Mouse (Mus musculus) hindbrain, embryonic 14.5 days (tissue): ENCODE results near the gene A630023A22Rik. TPM values are rescaled to one million over a fixed set of nuclear protein-coding genes. Genes with fewer than 3 reads are reported as not detected.
A peak's percentile ranks its signal among the peaks of the same experiment; 100 is the strongest.

ENCODE experiments used
- ATAC-seq: fragments of 200-750 bp; cut with Nextera tagmentation; 2 replicates; pipeline ENCODE4 v1.8.0; 2017; ENCODE audit warnings: moderate number of reproducible peaks, mild to moderate bottlenecking, moderate TSS enrichment, moderate library complexity; ENCODE audit not compliant: low FRiP score
- DNase-seq: peaks from one replicate; pipeline ENCODE4 v3.0.0-alpha.2; 2015; ENCODE audit warnings: low spot score
- H3K27ac ChIP-seq: fragments of 300-500 bp; sonication (generic); 2 replicates; pipeline ENCODE4 v1.5.1; 2014; ENCODE audit warnings: mild to moderate bottlenecking, moderate library complexity
- H3K27me3 ChIP-seq: fragments of 300-500 bp; sonication (generic); 2 replicates; pipeline ENCODE4 v1.6.1; 2014; ENCODE audit warnings: mild to moderate bottlenecking, low read length, mixed read lengths; ENCODE audit not compliant: control insufficient read depth, insufficient read depth
- H3K36me3 ChIP-seq: fragments of 300-500 bp; sonication (generic); replicated peaks from 2 replicates; pipeline ENCODE4 v1.6.1; 2014; ENCODE audit not compliant: control insufficient read depth, insufficient read depth
- H3K4me1 ChIP-seq: fragments of 300-500 bp; sonication (generic); replicated peaks from 2 replicates; pipeline ENCODE4 v1.6.1; 2014; ENCODE audit warnings: antibody characterized with exemption, low read length, mixed read lengths; ENCODE audit not compliant: control insufficient read depth, insufficient read depth
- H3K4me2 ChIP-seq: fragments of 300-500 bp; sonication (generic); replicated peaks from 2 replicates; pipeline ENCODE4 v1.6.1; 2014; ENCODE audit warnings: mild to moderate bottlenecking, moderate library complexity
- H3K4me3 ChIP-seq: fragments of 300-500 bp; sonication (generic); replicated peaks from 2 replicates; pipeline ENCODE4 v1.5.1; 2014; ENCODE audit warnings: mild to moderate bottlenecking, low read length
- H3K9ac ChIP-seq: fragments of 300-500 bp; sonication (generic); 2 replicates; pipeline ENCODE4 v1.6.1; 2014
- H3K9me3 ChIP-seq: fragments of 300-500 bp; sonication (generic); 2 replicates; pipeline ENCODE4 v1.6.1; 2016; ENCODE audit warnings: low read length; ENCODE audit not compliant: control insufficient read depth
- WGBS: fragments of 180-500 bp; shearing (Covaris S2); extraction: QIAGEN DNeasy Blood & Tissue Kit; methylation state at CpG from one replicate; pipeline ENCODE4 v1.1.7; 2014; 5-methylcytosine and 5-hydroxymethylcytosine counted together
- polyA plus RNA-seq: library from polyadenylated mRNA; unstranded; fragments of >200 nt; fragmentation: Nextera tagmentation; extraction: Ambion mirVana; gene quantifications from 2 replicates; pipeline ENCODE4 v1.2.1, GENCODE M21; 2014

A630023A22Rik gene
- not detected in 2 replicates for polyA plus RNA-seq

DNA sequence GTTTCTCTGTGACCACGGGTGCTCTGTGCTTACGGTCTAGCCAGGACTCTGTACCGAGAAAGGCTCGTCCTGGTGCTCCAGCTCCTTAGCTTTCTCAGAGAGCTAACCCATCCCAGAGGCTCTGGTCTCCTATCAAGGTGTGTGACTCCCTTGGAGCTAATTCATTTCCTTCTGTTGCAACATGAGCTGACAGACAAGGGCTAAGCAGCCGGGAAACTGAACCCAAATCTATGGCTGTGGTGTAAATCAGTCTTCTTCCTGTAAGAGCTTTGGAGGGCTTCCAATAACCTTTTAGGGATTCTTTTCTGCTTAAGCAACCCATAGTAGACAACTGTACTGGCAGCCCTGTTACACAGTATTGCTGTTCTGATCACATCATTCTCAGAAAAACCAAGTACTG is at the start of gene A630023A22Rik:
Gene A630023A22Rik, minus strand, starts transcription at position 154 of the 400 bp plus-strand sequence.
- Histone ChIP-seq H3K9ac (no peak within 1 kb of the TSS; the same call in 1 of the 2 replicates), H3K9me3 (no peaks in the 10 kb centered on the region), H3K27ac (no peak within 1 kb of the TSS), H3K27me3 (no peaks in the 10 kb centered on the region), H3K4me1 (no peaks in the 10 kb centered on the region), H3K4me3 (no peak within 1 kb of the TSS), H3K36me3 (no peaks in the 10 kb centered on the region), H3K4me2 (no peak within 1 kb of the TSS)
- WGBS: 82% methylated on average over 5 of the region's 5 CpGs
- DNase-seq: no peak
- ATAC-seq: no peak

DNA sequence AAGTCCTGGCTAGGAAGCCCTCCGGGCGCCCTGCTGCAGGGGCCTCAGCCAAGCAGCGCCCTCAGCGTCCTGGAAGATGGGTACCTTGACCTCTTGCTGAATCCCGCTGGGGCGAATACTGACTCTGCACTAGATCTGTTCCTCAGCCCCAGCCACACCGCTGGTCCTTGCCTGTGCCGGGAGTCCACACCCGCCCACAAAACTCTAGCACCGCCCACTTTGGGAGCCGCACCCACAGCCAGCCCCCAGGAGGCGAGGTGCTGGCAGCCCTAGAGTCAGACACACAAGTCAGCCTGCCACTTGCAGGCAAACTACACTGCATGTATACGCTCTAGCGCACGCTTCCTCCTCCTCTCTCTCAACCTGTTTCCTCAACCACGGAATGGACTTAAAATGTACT is 49.8 kb upstream of the A630023A22Rik start, which contains the start of gene Npy4r:
Gene Npy4r, minus strand, starts transcription at position 148 of the 400 bp plus-strand sequence.
- Histone ChIP-seq H3K36me3 (no peaks in the 10 kb centered on the region), H3K27me3 (no peaks in the 10 kb centered on the region), H3K27ac (no peak within 1 kb of the TSS), H3K9me3 (no peaks in the 10 kb centered on the region), H3K4me3 (no peak within 1 kb of the TSS), H3K9ac (no peak within 1 kb of the TSS), H3K4me2 (no peak within 1 kb of the TSS), H3K4me1 (no peaks in the 10 kb centered on the region)
- WGBS: 25% methylated on average over 16 of the region's 16 CpGs
- no peak for DNase-seq
- no peak for ATAC-seq

DNA sequence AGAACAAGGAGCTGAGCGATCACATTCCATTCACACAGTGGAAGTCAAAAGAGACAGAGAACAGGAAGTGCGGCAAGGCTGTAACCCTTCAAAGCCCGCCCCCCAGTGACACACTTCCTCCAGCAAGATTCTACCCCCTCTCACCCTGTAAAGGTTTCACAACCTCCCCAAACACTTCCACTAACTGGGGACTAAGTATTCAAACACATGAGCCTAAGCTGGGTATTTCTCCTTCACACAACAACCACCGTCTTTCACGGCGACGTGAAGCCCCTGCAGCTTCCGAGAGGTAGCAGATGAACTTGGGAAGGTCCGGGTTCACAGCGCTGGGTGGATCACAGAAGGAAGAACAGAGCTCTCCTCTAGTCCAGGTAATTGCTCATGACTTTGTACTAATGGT is 40.4 kb upstream of the A630023A22Rik start:
- no peak for ATAC-seq
- 89% methylated on average over 10 of the region's 10 CpGs for WGBS

DNA sequence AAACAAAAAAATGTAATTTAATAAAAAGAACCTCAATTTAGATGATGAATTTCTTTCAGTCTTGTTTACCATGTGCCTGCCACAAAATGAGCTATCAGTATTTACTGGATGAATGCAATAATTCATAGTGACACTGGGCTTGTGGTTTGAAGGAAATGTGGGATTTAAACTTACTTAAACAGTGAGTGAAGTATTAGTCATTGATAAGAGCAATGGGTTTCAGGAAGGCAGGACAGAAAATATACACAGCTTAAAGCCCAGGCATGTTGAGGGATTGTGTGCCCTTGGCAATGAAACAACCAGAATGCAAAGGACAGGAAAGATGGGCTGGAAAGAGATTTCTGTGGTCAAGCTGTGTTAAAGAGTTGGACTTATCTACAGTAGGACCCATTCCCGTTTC is 39.8 kb upstream of the A630023A22Rik start:
- H3K27me3 ChIP-seq: no peaks in the 10 kb centered on the region
- no peak overlapping the region for H3K4me3 ChIP-seq
- H3K9me3 ChIP-seq: no peaks in the 10 kb centered on the region
- no peaks in the 10 kb centered on the region for H3K36me3 ChIP-seq
- H3K4me1 ChIP-seq: no peaks in the 10 kb centered on the region
- H3K4me2 ChIP-seq: no peak overlapping the region
- DNase-seq: no peak
- 94% methylated on average over 1 of the region's 1 CpGs for WGBS
- H3K9ac ChIP-seq: no peak overlapping the region
- H3K27ac ChIP-seq: no peak overlapping the region
- no peak for ATAC-seq

More for the DNA sequence above, 40.4 kb upstream of the A630023A22Rik start:
- Histone ChIP-seq H3K36me3 (no peaks in the 10 kb centered on the region), H3K4me2 (no peak overlapping the region), H3K27ac (no peak overlapping the region), H3K9ac (no peak overlapping the region), H3K27me3 (no peaks in the 10 kb centered on the region), H3K4me3 (no peak overlapping the region), H3K4me1 (no peaks in the 10 kb centered on the region), H3K9me3 (no peaks in the 10 kb centered on the region)
- DNase-seq: no peak

DNA sequence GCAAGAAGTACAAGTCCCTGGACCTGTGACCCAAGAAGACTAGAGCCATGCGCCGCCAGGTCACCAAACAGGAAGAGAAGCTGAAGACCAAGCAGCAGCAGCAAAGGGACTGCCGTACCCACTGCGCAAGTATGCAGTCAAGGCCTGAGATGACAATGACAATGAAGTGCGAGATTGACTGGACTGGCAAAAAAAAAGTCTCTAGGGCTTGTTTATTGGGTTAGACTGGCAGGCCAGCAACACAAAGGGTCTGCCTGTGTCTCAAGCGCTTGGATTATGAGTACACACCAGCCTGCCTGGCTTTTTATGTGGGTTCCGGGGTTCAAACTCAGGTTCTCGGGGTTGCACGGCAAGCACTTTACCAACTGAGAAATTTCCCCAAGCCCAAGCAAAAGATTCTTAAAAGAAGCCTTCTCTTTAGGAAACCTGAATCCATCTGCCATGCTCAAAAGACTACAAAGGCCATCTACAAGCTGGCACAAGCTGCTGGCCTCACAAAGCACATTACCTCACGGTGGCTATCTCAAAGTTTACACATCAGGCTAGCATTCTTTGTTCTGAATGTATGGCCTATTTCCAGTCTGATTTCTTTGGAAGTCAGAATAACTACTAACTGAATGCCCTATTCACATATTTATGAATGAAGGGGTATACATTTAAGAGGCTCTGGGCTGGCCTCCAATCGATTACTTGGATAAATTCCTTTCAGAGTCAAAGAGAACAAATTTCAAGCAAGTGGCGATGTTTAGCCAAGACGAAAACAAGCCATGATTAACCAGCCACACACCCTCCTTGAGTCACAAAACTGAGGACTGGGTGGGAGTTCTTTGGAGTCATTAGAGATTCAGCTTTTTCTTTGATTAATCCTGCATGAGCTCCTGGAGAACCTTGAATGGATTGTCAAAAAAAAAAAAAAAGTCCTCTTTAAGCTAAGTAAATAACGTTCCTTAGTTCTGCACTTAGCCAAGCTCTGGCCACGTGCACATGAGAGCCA is 37.4 kb upstream of the A630023A22Rik start:
- Histone ChIP-seq H3K4me1 (no peaks in the 10 kb centered on the region), H3K4me2 (no peak overlapping the region), H3K27ac (no peak overlapping the region), H3K9ac (no peak overlapping the region), H3K27me3 (no peaks in the 10 kb centered on the region), H3K4me3 (no peak overlapping the region), H3K9me3 (no peaks in the 10 kb centered on the region), H3K36me3 (no peaks in the 10 kb centered on the region)
- WGBS: 78% methylated on average over 15 of the region's 15 CpGs
- DNase-seq: no peak
- ATAC-seq: peak; percentile 53; the same call in 1 of the 2 replicates

DNA sequence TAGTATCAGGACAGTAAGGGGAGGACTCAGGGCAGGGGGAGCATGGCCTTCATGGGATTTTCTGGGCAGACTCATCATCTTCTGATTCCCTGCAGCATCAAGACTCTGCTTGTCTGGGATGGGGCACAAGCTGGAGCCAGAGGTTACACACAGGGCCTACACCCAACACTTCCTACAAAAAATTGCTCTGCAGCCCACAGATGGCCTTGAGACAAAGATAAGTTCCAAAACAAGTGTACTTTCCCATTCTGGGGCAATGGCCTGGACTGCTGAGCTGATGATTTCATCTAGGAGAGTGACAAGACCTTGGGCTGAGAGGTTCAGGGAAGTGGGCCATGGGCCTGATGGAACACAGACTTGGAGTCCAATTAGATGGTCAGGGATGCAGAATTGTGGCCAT is 32.8 kb upstream of the A630023A22Rik start:
- no peak overlapping the region for H3K4me3 ChIP-seq
- H3K9me3 ChIP-seq: no peaks in the 10 kb centered on the region
- ATAC-seq (no peak), DNase-seq (no peak)
- H3K4me1 ChIP-seq: no peaks in the 10 kb centered on the region
- H3K9ac ChIP-seq: no peak overlapping the region
- no peaks in the 10 kb centered on the region for H3K27me3 ChIP-seq
- H3K36me3 ChIP-seq: no peaks in the 10 kb centered on the region
- H3K27ac ChIP-seq: no peak overlapping the region
- no peak overlapping the region for H3K4me2 ChIP-seq

DNA sequence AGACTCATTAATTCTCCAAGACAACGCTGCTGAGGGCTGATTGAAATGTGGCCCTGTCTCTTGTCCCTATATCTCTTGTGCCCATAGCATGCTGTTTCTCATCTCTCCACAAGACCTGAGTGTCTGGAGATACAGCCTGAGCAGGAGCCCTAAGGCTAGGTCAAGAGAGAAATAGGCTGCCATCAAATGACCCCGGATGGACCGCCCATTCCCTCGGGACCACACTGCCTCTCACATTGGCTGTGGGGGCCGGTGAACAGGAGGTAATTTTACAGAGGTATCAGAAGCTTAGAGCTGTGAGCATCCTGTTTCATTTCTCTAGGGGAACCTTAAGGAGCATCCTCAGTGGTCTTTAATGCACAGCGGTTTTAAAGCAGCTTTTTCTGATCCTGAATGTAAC is 28.7 kb upstream of the A630023A22Rik start:
- Histone ChIP-seq H3K4me3 (no peak overlapping the region), H3K36me3 (no peaks in the 10 kb centered on the region), H3K27ac (no peak overlapping the region), H3K27me3 (no peaks in the 10 kb centered on the region), H3K9me3 (no peaks in the 10 kb centered on the region), H3K9ac (no peak overlapping the region), H3K4me1 (no peaks in the 10 kb centered on the region), H3K4me2 (no peak overlapping the region)
- WGBS: 63% methylated on average over 6 of the region's 6 CpGs
- ATAC-seq (no peak), DNase-seq (no peak)

DNA sequence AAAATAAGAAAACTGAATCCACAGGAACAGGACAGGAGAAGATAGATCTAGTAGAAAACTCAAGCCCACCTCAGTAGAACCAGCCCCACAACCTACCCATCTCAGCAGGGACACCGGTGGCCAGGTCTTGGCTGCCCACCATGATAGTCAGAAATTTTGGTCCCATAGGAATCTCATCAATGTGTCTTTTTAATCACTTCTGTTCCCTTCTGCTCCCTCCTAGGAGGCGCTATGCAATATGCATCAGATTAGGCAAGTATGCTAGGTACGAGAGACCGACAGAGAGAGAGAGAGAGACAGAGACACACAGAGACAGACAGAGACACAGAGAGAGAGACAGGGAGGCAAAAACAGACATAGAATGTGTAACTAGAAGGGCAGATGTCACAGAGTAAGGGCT is 19.1 kb upstream of the A630023A22Rik start:
- Histone ChIP-seq H3K9me3 (no peaks in the 10 kb centered on the region), H3K27me3 (no peaks in the 10 kb centered on the region), H3K9ac (no peak overlapping the region), H3K27ac (no peak overlapping the region), H3K4me1 (no peaks in the 10 kb centered on the region), H3K4me2 (no peak overlapping the region), H3K4me3 (no peak overlapping the region), H3K36me3 (no peaks in the 10 kb centered on the region)
- 89% methylated on average over 4 of the region's 4 CpGs for WGBS
- DNase-seq: no peak
- no peak for ATAC-seq

DNA sequence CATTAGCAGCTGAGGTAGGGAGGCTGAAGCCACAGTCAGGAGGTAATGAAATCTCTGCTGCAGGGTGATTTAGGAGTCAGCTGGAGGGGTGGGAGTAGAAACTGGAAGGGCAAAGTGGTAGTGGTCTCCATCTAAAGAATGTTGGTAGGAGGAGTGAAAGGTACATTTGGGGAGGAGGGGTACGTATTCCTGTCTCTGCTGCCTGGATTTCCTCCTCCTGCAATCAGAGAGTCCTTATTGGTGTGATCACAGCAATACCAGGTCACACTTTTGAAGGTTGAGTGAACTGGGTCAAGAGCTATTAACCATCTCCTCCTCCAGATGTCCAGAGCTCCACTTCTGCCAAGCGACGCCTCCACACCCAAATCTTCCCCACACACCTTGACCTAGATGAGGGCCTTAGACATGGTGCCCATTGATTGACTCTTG is 18.4 kb upstream of the A630023A22Rik start:
- DNase-seq (no peak), ATAC-seq (no peak)
- WGBS: 88% methylated on average over 3 of the region's 3 CpGs
- H3K36me3 ChIP-seq: no peaks in the 10 kb centered on the region
- H3K4me1 ChIP-seq: no peaks in the 10 kb centered on the region
- no peaks in the 10 kb centered on the region for H3K9me3 ChIP-seq
- H3K9ac ChIP-seq: no peak overlapping the region
- H3K4me3 ChIP-seq: no peak overlapping the region
- H3K4me2 ChIP-seq: no peak overlapping the region
- no peaks in the 10 kb centered on the region for H3K27me3 ChIP-seq
- no peak overlapping the region for H3K27ac ChIP-seq
